Mouse (Mus musculus) heart, adult 18-20 months (tissue): ENCODE data around the gene Tmem131l. TPM values are rescaled to one million over a fixed set of nuclear protein-coding genes. Genes with fewer than 3 reads are reported as not detected.
"Not testable (repeated sequence)": the region's sequence is repeated elsewhere in the genome, so short reads cannot be mapped to it uniquely, and the experiment has no call there.

ENCODE experiments used
- DNase-seq, 2 experiments: peaks; one replicate each; pipeline ENCODE4 v3.0.0; 2021 to 2022; ENCODE audit warnings: mixed read lengths in 1 of 2
- total RNA-seq, 2 experiments: library from RNA; stranded (reverse); gene quantifications; 2 replicates each; pipeline ENCODE4 v1.2.3; 2021

Gene Tmem131l
- total RNA-seq, 2 experiments from 2014 or later, result 17.1 to 24.2 TPM

DNA sequence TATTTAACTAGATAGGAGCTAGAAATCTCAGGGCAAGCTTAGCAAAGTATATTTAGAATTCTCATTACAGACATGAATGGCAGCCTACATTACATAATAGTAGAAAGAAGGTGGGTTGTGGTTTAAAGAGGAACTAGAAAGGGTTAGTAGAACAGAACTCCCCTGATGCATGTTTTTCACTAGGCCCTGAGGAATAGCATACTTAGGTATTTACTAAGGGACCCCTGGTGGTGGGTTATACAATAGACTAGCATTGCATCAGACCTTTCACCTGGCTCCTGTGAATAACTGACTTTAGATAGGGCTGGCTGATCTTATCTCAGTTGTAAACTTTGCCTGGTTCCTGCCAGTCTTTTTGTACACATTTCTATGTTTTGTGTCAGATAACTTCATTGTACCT lies 172.9 kb downstream of the Tmem131l start:
- DNase-seq, result not testable (repeated sequence)

DNA sequence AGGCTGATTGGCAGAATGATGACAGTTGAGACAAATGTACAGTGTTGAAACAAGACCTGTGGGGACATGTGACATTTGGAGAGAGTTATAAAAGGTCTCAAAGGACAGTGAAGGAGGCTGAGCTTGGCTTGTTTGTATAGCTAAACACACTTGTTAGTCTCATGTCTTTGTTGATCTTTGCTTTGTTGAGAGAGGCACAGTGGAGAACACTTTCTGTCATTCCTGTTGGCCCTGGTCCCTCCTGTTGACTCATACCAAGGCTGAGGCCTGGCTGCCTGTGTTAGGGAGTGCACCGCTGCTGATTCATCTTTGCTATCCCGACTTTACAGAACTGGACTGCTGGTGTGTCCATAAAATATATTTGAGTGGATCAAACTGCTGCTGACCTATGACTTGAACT lies 174.8 kb downstream of the Tmem131l start:
- peak; percentile 55 to 56 for DNase-seq

DNA sequence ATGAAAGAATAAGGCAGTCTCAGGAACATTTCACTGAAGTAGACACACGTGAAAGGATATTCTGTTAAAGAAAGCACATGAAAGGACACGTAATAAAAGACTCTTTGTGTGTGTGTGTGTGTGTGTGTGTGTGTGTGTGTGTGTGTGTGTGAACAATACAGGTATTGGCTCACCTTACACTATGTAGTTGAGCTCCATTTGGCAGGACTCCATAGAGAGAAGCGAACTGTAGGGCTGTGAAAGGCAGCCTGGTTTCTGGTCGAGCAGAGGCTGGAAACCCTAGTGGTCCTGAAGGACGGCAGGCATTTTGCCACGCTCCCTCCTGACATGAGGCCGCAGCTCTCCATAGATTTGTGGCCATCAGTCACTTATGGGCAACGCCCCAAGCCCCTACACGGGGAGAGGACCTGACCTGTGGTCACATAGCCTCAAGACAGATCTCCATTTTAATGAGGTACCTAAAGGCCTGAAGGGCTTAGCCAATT lies 175.9 kb downstream of the Tmem131l start:
- no peak for DNase-seq

DNA sequence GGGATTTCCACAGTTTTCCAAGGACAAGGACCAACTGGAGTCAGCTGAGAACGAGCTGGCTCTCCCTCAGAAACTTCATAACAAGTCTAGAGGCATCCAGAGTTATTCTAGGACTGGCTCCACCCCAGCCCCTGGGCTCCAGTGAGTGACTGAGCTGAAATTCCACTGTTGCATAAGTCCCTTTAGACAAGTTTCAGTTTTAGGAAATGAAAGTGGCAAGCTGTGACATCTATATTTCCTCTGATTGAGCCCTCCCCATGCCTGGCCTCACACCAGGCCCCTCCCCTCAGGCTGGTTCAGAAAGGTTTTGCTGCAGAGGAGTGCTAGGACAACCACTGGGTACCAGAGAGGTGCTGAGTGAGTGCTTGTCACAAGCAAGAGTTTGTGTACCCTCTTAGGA lies 177.0 kb downstream of the Tmem131l start:
- peak; percentile 88 to 93 for DNase-seq

DNA sequence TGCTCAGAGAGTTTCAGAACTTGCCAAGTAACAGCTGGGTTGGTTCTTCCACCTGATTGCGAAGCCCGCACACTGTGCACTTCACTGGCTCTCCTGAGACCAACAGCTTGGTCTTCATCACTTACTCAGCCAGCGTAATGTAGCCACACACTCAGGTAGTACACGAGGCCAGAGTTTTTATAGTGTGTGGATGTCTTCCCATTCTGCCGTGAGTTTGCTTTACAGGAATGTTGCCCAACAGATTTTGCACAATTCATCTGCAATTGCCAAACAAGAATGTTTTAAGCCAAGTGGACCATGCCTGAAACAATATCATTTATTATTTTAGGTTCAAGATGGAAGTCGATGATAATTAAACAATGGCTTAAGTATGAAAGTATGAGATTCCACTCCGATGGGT lies 180.4 kb downstream of the Tmem131l start:
- no peak for DNase-seq

DNA sequence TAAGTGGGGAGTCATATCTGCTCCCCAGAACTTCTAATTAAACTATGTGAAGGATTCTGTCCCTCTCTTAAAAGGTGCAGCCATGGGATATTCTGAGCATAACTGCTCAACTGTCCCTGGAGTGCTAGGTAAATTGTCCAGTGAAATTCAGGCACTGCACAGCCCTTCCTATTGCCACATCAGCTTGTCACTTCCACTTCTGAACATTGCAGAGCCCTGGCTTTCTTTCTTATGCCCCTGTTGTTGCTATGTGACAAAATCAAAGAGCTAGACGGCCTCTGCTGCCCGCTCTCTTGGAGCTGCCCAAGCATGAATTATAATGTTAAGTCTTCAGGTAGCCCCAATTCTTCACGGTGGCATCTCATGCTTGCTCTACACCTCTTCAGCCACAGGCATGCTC lies 180.9 kb downstream of the Tmem131l start:
- DNase-seq, result no peak

DNA sequence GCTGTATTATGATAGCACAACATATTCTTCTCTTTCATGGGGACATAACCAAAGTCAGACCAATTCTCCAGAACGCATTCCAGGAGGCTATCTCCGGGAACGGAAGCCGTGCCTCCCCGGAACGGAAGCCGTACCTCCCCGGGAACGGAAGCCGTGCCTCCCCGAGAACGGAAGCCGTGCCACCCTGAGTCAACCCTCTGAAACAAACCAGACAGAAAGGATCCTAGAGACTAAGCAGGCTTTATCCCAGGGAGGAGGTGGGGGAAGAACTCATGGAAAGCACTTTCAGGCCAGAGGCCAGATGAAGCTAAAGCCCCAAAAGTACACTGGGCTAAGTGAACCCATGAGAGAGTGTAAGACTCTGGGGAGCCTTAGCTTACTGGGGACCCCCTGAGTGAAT lies 182.4 kb downstream of the Tmem131l start:
- no peak for DNase-seq

DNA sequence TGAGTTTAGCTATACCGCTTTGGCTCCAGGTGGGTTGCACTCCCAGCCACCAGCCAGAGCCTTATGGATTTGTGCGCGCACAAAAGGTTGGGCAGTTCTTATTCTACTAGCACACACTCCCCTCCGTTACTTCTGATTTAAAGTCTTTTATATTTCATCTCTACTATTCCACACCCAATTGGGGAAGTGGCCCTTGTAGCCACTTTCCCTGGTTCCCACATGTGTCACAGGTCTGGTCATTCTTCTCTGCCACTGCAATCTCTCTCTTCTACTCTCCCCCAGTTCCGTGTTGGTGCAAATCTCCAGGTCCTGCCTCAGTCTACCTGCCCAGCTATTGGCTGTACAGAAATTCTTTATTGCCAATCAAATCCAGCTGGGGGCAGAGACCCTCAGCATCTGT lies 184.3 kb downstream of the Tmem131l start:
- DNase-seq, result no peak

DNA sequence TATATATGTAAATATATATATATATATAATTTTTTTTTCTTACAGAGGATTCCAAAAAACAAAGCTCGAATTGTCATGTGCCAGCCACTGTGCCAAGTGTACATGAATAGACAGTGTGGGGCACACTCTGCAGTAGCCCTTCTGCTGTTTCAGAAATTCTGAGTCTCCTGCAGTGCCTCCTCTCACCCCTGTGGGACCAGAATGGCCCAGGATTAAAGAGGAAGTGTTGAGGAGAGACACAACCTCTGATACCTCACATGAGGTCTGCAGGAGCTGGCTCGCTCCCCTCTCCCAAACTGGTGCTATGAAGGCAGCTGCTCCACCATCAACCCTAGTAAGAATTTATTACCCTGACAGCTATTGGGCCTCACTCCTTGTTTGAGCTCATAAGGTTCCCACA lies 190.6 kb downstream of the Tmem131l start:
- no peak for DNase-seq

Other genes starting within 250 kb of the Tmem131l start
- 1 to 10 TPM; 1.8 to 1.9 TPM for gene Tlr2, start 198.4 kb downstream of the Tmem131l start, total RNA-seq
- gene Mnd1, start 115.6 kb upstream of the Tmem131l start, total RNA-seq, result 1 to 10 TPM; 2.7 to 2.8 TPM
- gene Gm6525, start 133.9 kb upstream of the Tmem131l start, total RNA-seq, result not detected